Mouse (Mus musculus) forebrain, postnatal 0 days (tissue): Measurements from ENCODE around the gene Gcnt2. TPM values are rescaled to one million over a fixed set of nuclear protein-coding genes. Genes with fewer than 3 reads are reported as not detected.
"Not testable (repeated sequence)": the region's sequence is repeated elsewhere in the genome, so short reads cannot be mapped to it uniquely, and the experiment has no call there.

ENCODE experiments used
- ATAC-seq: fragments of 200-750 bp; cut with Nextera tagmentation; 2 replicates; pipeline ENCODE4 v1.8.0; 2017; ENCODE audit warnings: mild to moderate bottlenecking, moderate library complexity
- DNase-seq: peaks from one replicate; pipeline ENCODE4 v3.0.0-alpha.2; 2015
- H3K27ac ChIP-seq: fragments of 300-500 bp; sonication (generic); 2 replicates; pipeline ENCODE4 v1.5.1; 2014; ENCODE audit warnings: low read depth, mild to moderate bottlenecking, antibody characterized with exemption, low read length, moderate library complexity, mixed read lengths
- H3K27me3 ChIP-seq: fragments of 300-500 bp; sonication (generic); 2 replicates; pipeline ENCODE4 v1.6.1; 2014; ENCODE audit warnings: mild to moderate bottlenecking, low read length, mixed read lengths; ENCODE audit not compliant: insufficient read depth
- H3K36me3 ChIP-seq: fragments of 300-500 bp; sonication (generic); 2 replicates; pipeline ENCODE4 v1.6.1; 2014; ENCODE audit warnings: mild to moderate bottlenecking, moderate library complexity; ENCODE audit not compliant: insufficient read depth
- H3K4me1 ChIP-seq: fragments of 300-500 bp; sonication (generic); 2 replicates; pipeline ENCODE4 v1.6.1; 2014; ENCODE audit warnings: antibody characterized with exemption; ENCODE audit not compliant: insufficient read depth
- H3K4me2 ChIP-seq: fragments of 300-500 bp; sonication (generic); 2 replicates; pipeline ENCODE4 v1.6.1; 2014; ENCODE audit warnings: low read depth, mild to moderate bottlenecking, moderate library complexity
- H3K4me3 ChIP-seq: fragments of 300-500 bp; sonication (generic); 2 replicates; pipeline ENCODE4 v1.5.1; 2014; ENCODE audit warnings: low read depth, low read length, mixed read lengths
- H3K9ac ChIP-seq: fragments of 300-500 bp; sonication (generic); 2 replicates; pipeline ENCODE4 v1.6.1; 2014; ENCODE audit warnings: mild to moderate bottlenecking
- H3K9me3 ChIP-seq: fragments of 300-500 bp; sonication (generic); 2 replicates; pipeline ENCODE4 v1.6.1; 2016; ENCODE audit warnings: low read length
- CTCF ChIP-seq: sonication (generic); IDR thresholded peaks from 2 replicates; pipeline ENCODE4 v1.5.1; 2016; ENCODE audit warnings: antibody characterized with exemption, control low read depth, low read depth
- WGBS: fragments of 180-500 bp; shearing (Covaris S2); extraction: QIAGEN DNeasy Blood & Tissue Kit; methylation state at CpG from one replicate; pipeline ENCODE4 v1.1.7; 2014; 5-methylcytosine and 5-hydroxymethylcytosine counted together
- polyA plus RNA-seq: library from polyadenylated mRNA; unstranded; fragments of >200 nt; fragmentation: Nextera tagmentation; extraction: Ambion mirVana; gene quantifications from 2 replicates; pipeline ENCODE4 v1.2.1, GENCODE M21; 2015
- total RNA-seq: library from RNA; depleted of rRNA; stranded (reverse); fragments of >200 nt; gene quantifications from 2 replicates; pipeline ENCODE4 v1.2.3, GENCODE M21; 2014

The Gcnt2 gene
- total and polyA plus RNA-seq, 2 experiments from 2014 or later, result 3.3 to 8.2 TPM

DNA sequence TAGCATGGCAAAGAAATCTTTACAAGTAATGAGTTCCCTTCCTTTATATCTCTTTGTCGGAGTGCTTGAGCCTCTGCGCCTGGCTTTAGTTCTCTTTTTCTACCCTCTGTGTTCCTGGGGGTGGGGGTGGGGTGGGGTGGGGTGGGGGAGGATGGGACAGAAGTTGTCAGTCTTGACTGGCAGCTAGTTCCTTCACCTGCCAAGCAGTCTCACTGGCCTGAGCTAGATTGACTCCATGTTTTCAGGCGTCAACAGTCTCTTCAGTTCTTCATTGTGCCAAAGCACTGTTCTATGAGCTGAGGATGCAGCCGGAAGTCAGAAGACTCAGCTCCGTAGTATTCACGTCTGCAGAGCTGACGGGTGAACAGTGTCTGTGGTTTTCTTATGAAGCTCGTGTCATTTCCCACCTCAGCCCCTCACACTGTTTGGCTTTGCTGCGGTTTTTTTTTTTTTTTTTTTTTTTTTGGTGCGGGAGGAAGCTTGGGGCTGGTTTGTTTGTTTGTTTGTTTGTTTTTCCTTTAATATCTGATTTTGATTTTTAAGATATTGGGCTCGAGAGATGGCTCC is 62.8 kb downstream of the Gcnt2 start:
- H3K27ac ChIP-seq, result no peak overlapping the region
- H3K4me2 ChIP-seq, result no peak overlapping the region
- no peaks in the 10 kb centered on the region for H3K27me3 ChIP-seq
- ATAC-seq (no peak), DNase-seq (no peak)
- no peaks in the 10 kb centered on the region for H3K36me3 ChIP-seq
- no peak overlapping the region for H3K4me3 ChIP-seq
- peaks cover 5% of the 10 kb centered on the region; the same call in 1 of the 2 replicates for H3K4me1 ChIP-seq
- no peaks in the 10 kb centered on the region for H3K9me3 ChIP-seq
- TF ChIP-seq CTCF, result no peak
- no peak overlapping the region for H3K9ac ChIP-seq
- WGBS, result 73% methylated on average over 11 of the region's 11 CpGs

DNA sequence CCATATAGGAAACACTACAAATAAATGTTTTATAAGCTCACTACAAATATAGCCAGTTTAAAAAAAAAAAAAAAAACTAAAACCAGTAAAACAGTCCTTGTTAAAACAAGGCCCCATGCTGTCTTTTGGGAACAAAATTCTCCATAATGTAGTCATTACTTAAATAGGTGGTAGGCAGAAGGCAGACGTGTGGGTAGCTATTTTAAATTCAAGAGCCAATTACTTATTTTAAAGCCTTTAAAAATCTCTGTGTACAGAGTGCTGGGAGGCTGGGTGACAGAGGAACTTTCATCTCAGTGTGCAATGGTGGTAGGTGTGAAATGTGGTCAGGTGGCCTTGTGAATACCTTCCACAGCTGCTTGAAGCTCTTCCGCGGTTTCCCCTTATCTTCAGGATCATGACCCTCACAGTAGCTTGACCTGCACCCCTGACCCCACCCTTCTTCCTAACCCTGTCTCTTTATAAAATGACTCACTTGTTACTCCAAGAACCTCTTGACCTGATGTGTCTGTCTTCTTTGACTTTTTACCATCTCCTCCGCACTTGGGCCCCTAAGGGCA is 64.3 kb downstream of the Gcnt2 start:
- no peak for ATAC-seq
- no peak overlapping the region for H3K27ac ChIP-seq
- no peaks in the 10 kb centered on the region for H3K27me3 ChIP-seq
- H3K4me2 ChIP-seq, result no peak overlapping the region
- no peak for TF ChIP-seq CTCF
- no peaks in the 10 kb centered on the region for H3K4me1 ChIP-seq
- no peak overlapping the region for H3K9ac ChIP-seq
- H3K9me3 ChIP-seq, result no peaks in the 10 kb centered on the region
- WGBS, result 74% methylated on average over 4 of the region's 4 CpGs
- H3K36me3 ChIP-seq, result no peaks in the 10 kb centered on the region
- DNase-seq, result no peak
- H3K4me3 ChIP-seq, result no peak overlapping the region

DNA sequence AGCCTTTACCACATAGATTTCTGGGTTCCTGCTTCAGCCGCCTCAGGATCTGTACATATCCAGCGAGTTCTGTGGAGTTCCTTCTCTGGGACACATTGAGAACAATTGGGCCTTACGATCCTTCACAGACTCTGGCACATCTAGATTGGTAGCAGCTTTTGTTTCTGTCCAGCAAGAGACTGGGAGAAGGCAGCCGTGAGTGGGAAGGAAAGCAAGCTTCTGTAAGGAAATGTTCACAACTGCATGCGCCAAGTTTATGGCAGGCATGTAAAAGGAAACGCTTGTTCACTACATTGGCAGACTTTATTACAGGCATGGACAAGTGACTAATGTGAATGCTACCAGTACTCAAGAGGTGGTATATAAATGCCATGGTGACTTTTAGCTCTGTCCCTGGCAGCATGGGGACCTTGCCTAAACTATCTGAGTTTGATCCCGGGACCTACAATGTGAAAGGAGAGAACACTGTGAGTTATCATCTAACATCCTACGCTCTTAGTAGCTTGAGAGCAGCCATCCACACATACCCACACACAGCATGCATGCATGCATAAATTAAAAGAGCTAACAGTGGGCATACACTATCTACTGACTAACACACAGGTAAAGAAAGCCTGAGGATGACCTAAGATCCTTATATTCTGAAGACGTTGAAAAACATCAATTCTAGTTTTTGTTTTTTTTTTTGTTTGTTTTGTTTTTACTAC is 68.8 kb downstream of the Gcnt2 start:
- ATAC-seq (no peak), DNase-seq (no peak)
- TF ChIP-seq CTCF, result no peak
- WGBS, result 72% methylated on average over 9 of the region's 9 CpGs
- Histone ChIP-seq H3K9ac (no peak overlapping the region), H3K27me3 (no peaks in the 10 kb centered on the region), H3K4me2 (no peak overlapping the region), H3K36me3 (no peaks in the 10 kb centered on the region), H3K27ac (no peak overlapping the region), H3K4me1 (no peaks in the 10 kb centered on the region), H3K4me3 (no peak overlapping the region), H3K9me3 (no peaks in the 10 kb centered on the region)

DNA sequence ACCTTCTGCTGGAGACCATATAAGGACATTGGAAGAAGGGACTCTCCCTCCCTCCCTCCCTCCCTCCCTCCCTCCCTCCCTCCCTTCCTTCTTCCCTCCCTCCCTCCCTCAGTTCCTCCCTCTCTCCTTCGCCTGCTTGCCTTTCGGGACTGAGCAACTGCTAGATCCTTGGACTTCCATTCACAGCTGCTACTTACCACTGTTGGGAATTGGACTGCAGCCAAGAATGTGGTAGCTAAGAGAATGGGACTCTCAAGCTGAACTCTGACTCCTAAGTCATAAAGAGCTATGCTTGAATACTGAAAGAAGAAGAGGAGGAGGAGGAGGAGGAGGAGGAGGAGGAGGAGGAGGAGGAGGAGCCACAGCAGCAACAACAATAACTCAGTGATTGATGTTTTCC is 72.3 kb downstream of the Gcnt2 start:
- no CpG with 5 or more reads among the region's 2 CpGs for WGBS
- not testable (repeated sequence) for H3K9ac ChIP-seq, ATAC-seq, H3K27me3 ChIP-seq, H3K27ac ChIP-seq, H3K4me3 ChIP-seq, H3K9me3 ChIP-seq, H3K4me1 ChIP-seq, H3K36me3 ChIP-seq, H3K4me2 ChIP-seq
- DNase-seq, result peak; percentile 40

DNA sequence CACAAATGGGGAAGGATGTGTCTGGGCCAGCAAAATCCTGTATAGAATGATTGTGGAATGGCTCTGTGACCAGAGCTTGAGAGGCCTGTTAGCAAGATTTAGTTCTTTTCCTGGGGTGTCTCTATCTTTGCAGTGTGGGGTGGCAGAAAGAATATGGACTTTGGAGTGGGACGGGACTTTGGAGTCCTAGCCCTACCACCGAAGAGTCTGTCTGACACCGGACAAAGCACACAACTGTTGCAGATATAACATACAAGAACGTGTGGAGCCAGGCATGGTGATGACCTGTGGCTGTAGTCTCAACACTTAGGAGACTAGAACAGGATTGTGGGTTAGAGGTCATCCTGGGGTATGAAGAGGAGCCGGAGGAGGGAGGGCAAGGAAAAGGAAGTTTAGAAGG is 73.0 kb downstream of the Gcnt2 start:
- Histone ChIP-seq H3K4me1 (no peaks in the 10 kb centered on the region), H3K4me2 (no peak overlapping the region), H3K36me3 (no peaks in the 10 kb centered on the region), H3K4me3 (no peak overlapping the region), H3K27me3 (no peaks in the 10 kb centered on the region), H3K27ac (no peak overlapping the region), H3K9me3 (no peaks in the 10 kb centered on the region), H3K9ac (no peak overlapping the region)
- ATAC-seq, result no peak
- TF ChIP-seq CTCF, result no peak
- no peak for DNase-seq
- WGBS, result 92% methylated on average over 5 of the region's 5 CpGs

DNA sequence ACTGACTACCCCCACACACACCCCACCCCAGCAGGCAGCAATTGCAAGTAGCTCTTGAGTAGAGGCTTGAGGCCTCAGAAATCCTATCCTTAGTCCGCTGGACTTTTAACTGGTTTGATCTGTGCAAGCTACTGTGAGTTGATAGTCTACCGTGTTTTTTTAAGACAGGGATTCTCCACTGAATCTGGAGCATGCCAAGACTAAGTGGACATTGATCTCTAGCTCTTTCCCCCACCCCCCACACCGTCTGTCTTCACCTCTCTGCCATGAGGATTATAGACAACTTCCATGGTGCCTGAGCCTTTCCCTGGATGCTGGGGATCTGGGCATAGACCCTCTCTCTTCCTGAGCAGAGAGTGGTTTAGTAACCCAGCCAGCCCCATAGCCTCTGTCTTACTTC is 74.8 kb downstream of the Gcnt2 start:
- no peak overlapping the region for H3K9ac ChIP-seq

DNA sequence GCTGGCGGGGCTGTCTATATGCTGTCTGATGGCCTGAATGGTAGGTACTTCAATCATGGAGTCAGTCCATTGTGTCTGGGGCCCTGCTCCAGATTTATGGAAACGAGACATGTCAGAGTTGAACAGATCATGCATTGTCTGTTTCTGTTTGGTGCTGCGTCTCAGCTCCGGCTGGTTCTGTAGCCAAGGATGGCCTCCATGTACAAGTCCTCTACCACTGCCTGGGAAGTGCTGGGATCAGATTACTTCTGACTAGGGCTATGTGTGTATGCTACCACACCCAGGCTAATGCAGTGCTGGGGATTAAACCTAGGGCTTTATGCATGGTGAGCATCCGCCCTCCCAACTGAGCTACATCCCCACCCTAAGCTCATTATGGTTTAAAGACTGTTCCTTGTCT is 78.0 kb downstream of the Gcnt2 start:
- H3K4me2 ChIP-seq, result no peak overlapping the region
- no peak overlapping the region for H3K4me3 ChIP-seq
- no peaks in the 10 kb centered on the region for H3K4me1 ChIP-seq
- H3K27ac ChIP-seq, result no peak overlapping the region
- no peaks in the 10 kb centered on the region for H3K36me3 ChIP-seq
- no peaks in the 10 kb centered on the region for H3K27me3 ChIP-seq
- WGBS, result 64% methylated on average over 5 of the region's 5 CpGs
- no peaks in the 10 kb centered on the region for H3K9me3 ChIP-seq
- ATAC-seq, result no peak
- no peak overlapping the region for H3K9ac ChIP-seq
- TF ChIP-seq CTCF, result no peak
- no peak for DNase-seq

More for the DNA sequence above, 74.8 kb downstream of the Gcnt2 start:
- no peak overlapping the region for H3K4me2 ChIP-seq
- DNase-seq, result no peak
- WGBS, result 80% methylated on average over 3 of the region's 3 CpGs
- H3K4me3 ChIP-seq, result no peak overlapping the region
- H3K36me3 ChIP-seq, result no peaks in the 10 kb centered on the region
- no peak overlapping the region for H3K27ac ChIP-seq
- no peak for TF ChIP-seq CTCF
- H3K27me3 ChIP-seq, result no peaks in the 10 kb centered on the region
- no peaks in the 10 kb centered on the region for H3K4me1 ChIP-seq
- ATAC-seq, result no peak
- no peaks in the 10 kb centered on the region for H3K9me3 ChIP-seq
